Mouse (Mus musculus) heart, adult 2 months (tissue): ENCODE data around the gene Cap1.

ENCODE experiments used
- CTCF ChIP-seq: fragments of 200-600 bp; IDR thresholded peaks from 2 replicates; pipeline ENCODE4 v1.8.1; 2022; ENCODE audit warnings: antibody characterized with exemption, mild to moderate bottlenecking, moderate library complexity
- POLR2A ChIP-seq: fragments of 200-500 bp; IDR thresholded peaks from 2 replicates; pipeline ENCODE4 v1.6.1; 2011; ENCODE audit warnings: mild to moderate bottlenecking, low read depth, low read length, control low read depth; ENCODE audit not compliant: insufficient read depth

- TF ChIP-seq CTCF: no peak
- no peak for TF ChIP-seq POLR2A
Observed at GRCm38 (mm10) chr4:122923392-122924344, 37.8 kb upstream of the Cap1 start.
